Mouse (Mus musculus): Measurements from ENCODE around the gene Lrpprc.

Lrpprc gene

GRCm38 (mm10) chr17:84665691-84666090 is 124.9 kb downstream of the Lrpprc start:
- in situ Hi-C loops (cut with MboI), result no loop called here

- in situ Hi-C loops (cut with MboI), result no loop called here
Measured at GRCm38 (mm10) chr17:84665053-84665452, 125.5 kb downstream of the Lrpprc start.

- in situ Hi-C loops (cut with MboI), result no loop called here
Measured at GRCm38 (mm10) chr17:84658951-84659350, 131.6 kb downstream of the Lrpprc start.

DNA sequence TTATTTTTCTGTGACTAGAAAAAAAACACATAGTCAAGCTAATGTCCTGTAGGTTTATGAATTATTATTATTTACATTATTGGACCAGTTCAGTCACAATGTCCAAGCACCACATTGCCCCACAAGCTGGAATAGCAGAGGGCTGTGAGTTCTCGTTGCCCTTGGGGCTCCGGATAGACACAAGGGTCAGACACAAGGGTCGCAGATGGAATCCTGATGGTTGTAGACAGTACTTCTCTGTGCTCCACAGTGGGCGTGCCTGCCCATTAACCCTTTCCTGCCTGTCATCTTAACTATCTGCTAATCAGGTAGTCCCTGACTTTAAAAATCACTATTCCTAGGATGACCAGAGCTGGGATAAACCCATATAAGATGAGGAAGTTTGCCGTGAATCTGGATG is 132.4 kb downstream of the Lrpprc start:
- in situ Hi-C loops (cut with MboI), result no loop called here

DNA sequence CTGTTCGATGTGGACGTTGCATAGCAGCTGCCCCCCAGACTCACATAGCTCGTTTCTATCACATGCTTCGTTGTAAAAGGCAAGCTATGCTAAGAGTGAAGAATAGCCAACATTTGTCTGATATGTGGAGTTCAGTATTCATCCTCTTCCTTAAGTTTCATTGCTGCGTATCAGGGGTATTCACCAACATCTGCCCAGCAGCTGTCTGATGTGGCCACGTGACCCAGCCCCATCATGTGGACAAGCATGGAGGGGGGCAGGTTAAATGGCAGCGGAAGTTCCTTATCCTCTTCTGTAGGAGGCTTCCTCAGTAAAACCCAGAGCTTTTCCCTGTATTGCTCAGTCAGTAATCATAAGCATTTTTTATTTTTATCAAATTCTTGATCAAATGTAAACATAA is 132.8 kb downstream of the Lrpprc start:
- in situ Hi-C loops (cut with MboI), result no loop called here

DNA sequence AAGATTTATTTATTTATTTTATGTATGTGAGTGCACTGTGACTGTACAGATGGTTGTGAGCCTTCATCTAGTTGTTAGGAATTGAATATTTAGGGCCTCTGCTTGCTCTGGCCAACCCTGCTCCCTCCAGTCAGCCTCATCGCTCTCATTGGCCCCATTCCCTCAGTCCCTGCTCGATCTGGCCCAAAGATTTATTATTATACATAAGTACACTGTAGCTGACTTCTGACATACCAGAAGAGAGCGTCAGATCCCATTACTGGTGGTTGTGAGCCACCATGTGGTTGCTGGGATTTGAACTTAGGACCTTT is 133.2 kb downstream of the Lrpprc start:
- in situ Hi-C loops (cut with MboI), result no loop called here

GRCm38 (mm10) chr17:84656653-84657421 is 133.8 kb downstream of the Lrpprc start:
- in situ Hi-C loops (cut with MboI), result no loop called here

GRCm38 (mm10) chr17:84656205-84656604 is 134.4 kb downstream of the Lrpprc start:
- in situ Hi-C loops (cut with MboI), result no loop called here
